Mouse (Mus musculus): Measurements from ENCODE around the gene Atp5s.

DNA sequence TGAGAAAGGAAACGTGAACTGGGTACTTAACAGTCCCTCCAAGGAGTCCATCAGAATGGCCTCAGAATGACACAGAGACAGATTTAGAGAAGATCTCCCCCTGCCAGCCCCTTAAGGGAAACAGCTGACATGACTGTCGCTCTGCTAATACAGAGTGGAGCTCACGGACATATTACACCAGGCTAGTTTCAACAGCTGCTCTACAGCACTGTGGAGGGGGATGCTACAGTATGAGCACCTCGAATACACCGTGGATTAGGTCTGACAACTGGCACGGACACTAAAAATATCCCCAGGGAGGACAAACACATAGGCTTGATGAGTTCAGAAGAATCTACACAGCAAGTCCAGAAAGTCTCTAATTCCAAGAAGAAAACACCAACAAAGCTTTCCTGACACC, 26.4 kb upstream of the Atp5s start:
- TF ChIP-seq CTCF (IDR thresholded peaks at IDR 0.05) (no peak), EP300 (IDR thresholded peaks at IDR 0.05) (no peak)

Measured in lung, postnatal 0 days (tissue).